24 mouse cellular contexts compared by ENCODE assay signal in genomic region chr6:21664638-21665037, GRCm38 (mm10).
"Had no signal": no experiment of that assay in that cellular context is flagged by ENCODE, and none has a peak within 500 bp of the region (broad histone marks: within the 10 kb centered on the region; RNA-seq: fewer than 3 reads in every experiment).

No protein-coding gene starts in this region.

- H3K9ac ChIP-seq: heart, embryonic 12.5 days; hindbrain, embryonic 12.5 days; hindbrain, embryonic 14.5 days; intestine, embryonic 15.5 days; limb, embryonic 12.5 days had no signal

- H3K9me3 ChIP-seq: heart, embryonic 10.5 days; heart, embryonic 12.5 days; hindbrain, embryonic 10.5 days; hindbrain, embryonic 12.5 days; intestine, embryonic 15.5 days; limb, embryonic 10.5 days; limb, embryonic 12.5 days had no signal

- H3K4me2 ChIP-seq: heart, embryonic 12.5 days; hindbrain, embryonic 12.5 days; hindbrain, embryonic 14.5 days; intestine, embryonic 15.5 days; limb, embryonic 12.5 days had no signal

- H3K36me3 ChIP-seq: heart, embryonic 10.5 days; heart, embryonic 12.5 days; hindbrain, embryonic 10.5 days; hindbrain, embryonic 12.5 days; intestine, embryonic 15.5 days; limb, embryonic 10.5 days; limb, embryonic 12.5 days had no signal

- DNase-seq: gastrocnemius, adult 2 months; gastrocnemius, postnatal 10 days; gastrocnemius, postnatal 25 days; heart, adult 18-20 months; heart, postnatal 10 days; heart, postnatal 4 days; kidney, adult 18-20 months; kidney, adult 8-10 months; kidney, postnatal 10 days; kidney, postnatal 25 days; kidney, postnatal 4 days had no signal

- H3K27me3 ChIP-seq: heart, embryonic 12.5 days; hindbrain, embryonic 12.5 days; intestine, embryonic 15.5 days; limb, embryonic 12.5 days had no signal

- ATAC-seq: hindbrain, embryonic 16.5 days; inflammation-experienced regulatory T-cells, adult 6 months; intestine, embryonic 15.5 days; intestine, postnatal 0 days had no signal

- H3K27ac ChIP-seq: gastrocnemius, adult 2 months; heart, embryonic 10.5 days; hindbrain, embryonic 10.5 days; hindbrain, embryonic 12.5 days; hindbrain, embryonic 14.5 days; intestine, embryonic 15.5 days; layer of hippocampus, adult 2 months; left cerebral cortex, adult 2 months; limb, embryonic 10.5 days; limb, embryonic 12.5 days had no signal

- H3K4me1 ChIP-seq: heart, embryonic 10.5 days; heart, embryonic 12.5 days; hindbrain, embryonic 10.5 days; hindbrain, embryonic 12.5 days; intestine, embryonic 15.5 days; limb, embryonic 10.5 days; limb, embryonic 12.5 days had no signal

- H3K4me3 ChIP-seq: gastrocnemius, adult 2 months; heart, embryonic 10.5 days; heart, embryonic 12.5 days; hindbrain, embryonic 10.5 days; hindbrain, embryonic 12.5 days; intestine, embryonic 15.5 days; layer of hippocampus, adult 2 months; left cerebral cortex, adult 2 months; limb, embryonic 10.5 days; limb, embryonic 12.5 days had no signal
